In the genomic region with DNA sequence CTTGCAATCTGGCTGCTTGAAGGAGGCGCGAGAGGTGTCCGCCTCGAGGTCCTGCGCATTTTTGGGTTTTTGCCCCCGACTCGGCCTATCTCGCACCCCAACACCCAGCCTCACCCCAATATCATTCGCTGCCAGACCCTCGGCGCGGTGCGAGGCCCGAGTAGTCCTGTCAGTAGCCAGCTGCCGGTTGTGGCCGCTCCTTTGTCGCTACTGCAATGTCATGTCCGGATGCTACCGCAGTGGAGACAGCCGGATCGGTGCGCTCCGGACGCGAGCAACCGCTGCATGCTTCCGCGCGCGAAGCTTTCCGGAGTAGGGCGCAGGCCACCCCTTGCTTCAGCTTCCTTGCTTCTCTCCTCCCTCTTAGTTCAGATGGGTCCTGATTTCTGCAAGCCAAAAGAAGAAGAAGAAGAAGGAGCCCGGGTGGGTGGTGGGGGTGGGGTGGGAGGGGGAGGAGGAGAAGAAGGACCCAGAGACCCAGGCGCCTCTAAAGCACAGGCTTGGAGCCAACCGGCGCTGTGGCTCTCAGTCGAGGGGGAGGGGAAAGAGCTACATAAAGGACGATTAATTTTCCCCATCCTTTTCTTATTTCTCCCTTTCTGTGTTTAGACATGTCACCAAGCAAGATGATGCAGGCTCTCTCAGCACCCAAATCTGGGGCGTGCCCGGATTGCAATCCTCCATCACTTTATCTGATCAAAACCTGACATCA, we compare ENCODE assay signal across 8 mouse cellular contexts. TPM values are rescaled to one million over a fixed set of nuclear protein-coding genes. Genes with fewer than 3 reads are reported as not detected.
DNase-seq lines count a peak whose midpoint lies in the region; ATAC-seq and TF ChIP-seq lines count a peak whose summit lies in the region.

No protein-coding gene starts in this region.

- H3K4me3 ChIP-seq in forebrain, embryonic 10.5 days = peak overlapping the region; percentile 90
- peak overlapping the region; percentile 75 for H3K4me3 ChIP-seq in heart, postnatal 0 days (ENCODE audit: low read depth, low read length)
- peak overlapping the region; percentile 72 for H3K4me3 ChIP-seq in lung, postnatal 0 days (ENCODE audit: low read depth, low read length)
- H3K4me3 ChIP-seq in olfactory bulb, adult 2 months (ENCODE audit: insufficient read depth, low read depth, low read length) = peak overlapping the region; percentile 71

- peaks cover 15% of the 10 kb centered on the region for H3K4me1 ChIP-seq in forebrain, embryonic 10.5 days
- H3K4me1 ChIP-seq in heart, postnatal 0 days (ENCODE audit: control insufficient read depth, insufficient read depth) = no peaks in the 10 kb centered on the region
- no peaks in the 10 kb centered on the region for H3K4me1 ChIP-seq in lung, postnatal 0 days (ENCODE audit: insufficient read depth, low read depth, low read length)
- H3K4me1 ChIP-seq in olfactory bulb, adult 2 months (ENCODE audit: control insufficient read depth, insufficient read depth, low read length) = no peaks in the 10 kb centered on the region

- no peak for TF ChIP-seq CTCF in brain, embryonic 14.5 days (IDR thresholded peaks at IDR 0.05; ENCODE audit: borderline replicate concordance, extremely low read depth, insufficient read depth, insufficient read length)
- no peak for TF ChIP-seq CTCF in heart, postnatal 0 days (IDR thresholded peaks at IDR 0.05; ENCODE audit: low read depth)
- no peak for TF ChIP-seq CTCF in lung, postnatal 0 days (IDR thresholded peaks at IDR 0.05)
- TF ChIP-seq CTCF in olfactory bulb, adult 2 months (IDR thresholded peaks at IDR 0.05; ENCODE audit: insufficient read depth, low read depth, low read length) = no peak

- ATAC-seq in heart, postnatal 0 days (ENCODE audit: insufficient read depth, low read depth) = peak; percentile 24; the same call in 1 of the 2 replicates
- ATAC-seq in lung, postnatal 0 days = no peak

- no peaks in the 10 kb centered on the region for H3K9me3 ChIP-seq in forebrain, embryonic 10.5 days
- no peaks in the 10 kb centered on the region for H3K9me3 ChIP-seq in heart, postnatal 0 days (replicated peaks; ENCODE audit: control insufficient read depth, low read length)
- no peaks in the 10 kb centered on the region for H3K9me3 ChIP-seq in lung, postnatal 0 days (ENCODE audit: low read length)

- peak overlapping the region; percentile 67 for H3K9ac ChIP-seq in heart, postnatal 0 days (replicated peaks; ENCODE audit: low read depth, low read length)
- H3K9ac ChIP-seq in lung, postnatal 0 days (replicated peaks; ENCODE audit: low read depth) = peak overlapping the region; percentile 46

- DNase-seq in 3134 (ENCODE audit: extremely low read depth, insufficient read length, low spot score) = peak; percentile 24
- DNase-seq in brain, embryonic 14.5 days (ENCODE audit: low read depth) = peak; percentile 81
- DNase-seq in forebrain, embryonic 10.5 days (ENCODE audit: extremely low spot score, low spot score) = peak; percentile 68
- peak; percentile 20 for DNase-seq in heart, postnatal 0 days (ENCODE audit: low spot score)
- peak; percentile 54 to 68 for DNase-seq in layer of hippocampus, postnatal 10 days (ENCODE audit: low spot score in 2 of 2)
- DNase-seq in lung, postnatal 0 days (ENCODE audit: low spot score) = peak; percentile 59
- DNase-seq in thymus, postnatal 0 days (ENCODE audit: low spot score) = peak; percentile 46

- H3K36me3 ChIP-seq in forebrain, embryonic 10.5 days (replicated peaks) = peaks cover 24% of the 10 kb centered on the region
- no peaks in the 10 kb centered on the region for H3K36me3 ChIP-seq in heart, postnatal 0 days (replicated peaks; ENCODE audit: control insufficient read depth, insufficient read depth, low read length)
- H3K36me3 ChIP-seq in lung, postnatal 0 days (ENCODE audit: insufficient read depth, low read length) = no peaks in the 10 kb centered on the region

- WGBS in forebrain, embryonic 10.5 days = under 1% methylated on average over 39 of the region's 40 CpGs
- WGBS in heart, postnatal 0 days = 3% methylated on average over 39 of the region's 40 CpGs
- 3% methylated on average over 39 of the region's 40 CpGs for WGBS in lung, postnatal 0 days
- WGBS in olfactory bulb, adult 2 months = under 1% methylated on average over 39 of the region's 40 CpGs

- peak overlapping the region; percentile 99 for H3K4me2 ChIP-seq in heart, postnatal 0 days (ENCODE audit: low read depth, low read length)
- H3K4me2 ChIP-seq in lung, postnatal 0 days (replicated peaks; ENCODE audit: low read depth, low read length) = peak overlapping the region; percentile 99

- no peaks in the 10 kb centered on the region for H3K27me3 ChIP-seq in forebrain, embryonic 10.5 days (ENCODE audit: poor library complexity, severe bottlenecking)
- H3K27me3 ChIP-seq in heart, postnatal 0 days (ENCODE audit: control insufficient read depth, insufficient read depth, low read length) = peaks cover 5% of the 10 kb centered on the region; the same call in 1 of the 2 replicates
- no peaks in the 10 kb centered on the region for H3K27me3 ChIP-seq in lung, postnatal 0 days (replicated peaks; ENCODE audit: insufficient read depth, low read length)

- TF ChIP-seq POLR2A in brain, embryonic 14.5 days (IDR thresholded peaks at IDR 0.05; ENCODE audit: borderline replicate concordance, extremely low read depth, insufficient read depth, insufficient read length, poor library complexity, severe bottlenecking) = peak; percentile 23; the same call in 1 of the 2 replicates
- TF ChIP-seq POLR2A in olfactory bulb, adult 2 months (IDR thresholded peaks at IDR 0.05; ENCODE audit: insufficient read depth, low read depth, low read length) = no peak

- peak overlapping the region; percentile 95 for H3K27ac ChIP-seq in forebrain, embryonic 10.5 days
- H3K27ac ChIP-seq in heart, postnatal 0 days (ENCODE audit: low read depth) = peak overlapping the region; percentile 3; the same call in 1 of the 2 replicates
- H3K27ac ChIP-seq in lung, postnatal 0 days (ENCODE audit: low read length) = peak overlapping the region; percentile 57
- H3K27ac ChIP-seq in olfactory bulb, adult 2 months (ENCODE audit: insufficient read depth, low read depth, low read length) = peak overlapping the region; percentile 89

- no peak for TF ChIP-seq EP300 in heart, postnatal 0 days (IDR thresholded peaks at IDR 0.05; ENCODE audit: low read depth)
- TF ChIP-seq EP300 in lung, postnatal 0 days (IDR thresholded peaks at IDR 0.05) = no peak

RNA-seq across cellular contexts. Expression of a gene that starts 1.1 kb away (rescaled TPM):
- polyA plus RNA-seq in brain, embryonic 14.5 days (2012; rRNA removed) = 58.2 and 70.6 TPM in 2 replicates
- 24.5 and 26.8 TPM in 2 replicates for polyA plus RNA-seq in forebrain, embryonic 10.5 days (2016; fragmentation: Nextera tagmentation; extraction: Ambion mirVana)
- total RNA-seq in heart, postnatal 0 days (2014; rRNA removed; ENCODE audit: low replicate concordance) = 8.2 and 10.6 TPM in 2 replicates
- 5.8 and 6.3 TPM in 2 replicates for polyA plus RNA-seq in heart, postnatal 0 days (2015; fragmentation: Nextera tagmentation; extraction: Ambion mirVana)
- 10 to 100 TPM; 97.8 to 98.5 TPM for total RNA-seq in layer of hippocampus, postnatal 10 days (2021)
- polyA plus RNA-seq in lung, postnatal 0 days (2015; fragmentation: Nextera tagmentation; extraction: Ambion mirVana) = 27.6 and 40.2 TPM in 2 replicates
- not detected in 2 replicates for polyA plus RNA-seq in olfactory bulb, adult 2 months (2012; ENCODE audit: insufficient read depth, insufficient read length, low replicate concordance, missing spikeins)
- polyA plus RNA-seq in thymus, postnatal 0 days (2015; fragmentation: Nextera tagmentation; extraction: Ambion mirVana) = 8.9 and 10.5 TPM in 2 replicates

Comparison
In these comparisons a context has a peak if more than half of its experiments do, and no peak if none do; other contexts are left out.
1. DNase-seq: peak in every context shown above with its lines; median percentile 81 in brain, embryonic 14.5 days; 68 in forebrain, embryonic 10.5 days; 61 in layer of hippocampus, postnatal 10 days; 59 in lung, postnatal 0 days; 46 in thymus, postnatal 0 days; 24 in 3134; 20 in heart, postnatal 0 days.
2. H3K27ac ChIP-seq: peak in every context shown above with its lines; median percentile 95 in forebrain, embryonic 10.5 days; 89 in olfactory bulb, adult 2 months; 57 in lung, postnatal 0 days; 3 in heart, postnatal 0 days.